Mouse (Mus musculus) stomach, adult 2 months (tissue): ENCODE results near the gene Ttyh3. TPM values are rescaled to one million over a fixed set of nuclear protein-coding genes. Genes with fewer than 3 reads are reported as not detected.

ENCODE experiments used
- polyA plus RNA-seq: library from polyadenylated mRNA; depleted of rRNA; stranded (reverse); fragments of >200 nt; gene quantifications from 2 replicates; pipeline ENCODE4 v1.2.3, GENCODE M21; 2012; rRNA removed

Gene Ttyh3
- polyA plus RNA-seq: 11.0 and 11.7 TPM in 2 replicates

GRCm38 (mm10) chr5:140648519-140649100, at the start of gene Ttyh3:
TSS of gene Ttyh3 (minus strand) at chr5:140649031.

DNA sequence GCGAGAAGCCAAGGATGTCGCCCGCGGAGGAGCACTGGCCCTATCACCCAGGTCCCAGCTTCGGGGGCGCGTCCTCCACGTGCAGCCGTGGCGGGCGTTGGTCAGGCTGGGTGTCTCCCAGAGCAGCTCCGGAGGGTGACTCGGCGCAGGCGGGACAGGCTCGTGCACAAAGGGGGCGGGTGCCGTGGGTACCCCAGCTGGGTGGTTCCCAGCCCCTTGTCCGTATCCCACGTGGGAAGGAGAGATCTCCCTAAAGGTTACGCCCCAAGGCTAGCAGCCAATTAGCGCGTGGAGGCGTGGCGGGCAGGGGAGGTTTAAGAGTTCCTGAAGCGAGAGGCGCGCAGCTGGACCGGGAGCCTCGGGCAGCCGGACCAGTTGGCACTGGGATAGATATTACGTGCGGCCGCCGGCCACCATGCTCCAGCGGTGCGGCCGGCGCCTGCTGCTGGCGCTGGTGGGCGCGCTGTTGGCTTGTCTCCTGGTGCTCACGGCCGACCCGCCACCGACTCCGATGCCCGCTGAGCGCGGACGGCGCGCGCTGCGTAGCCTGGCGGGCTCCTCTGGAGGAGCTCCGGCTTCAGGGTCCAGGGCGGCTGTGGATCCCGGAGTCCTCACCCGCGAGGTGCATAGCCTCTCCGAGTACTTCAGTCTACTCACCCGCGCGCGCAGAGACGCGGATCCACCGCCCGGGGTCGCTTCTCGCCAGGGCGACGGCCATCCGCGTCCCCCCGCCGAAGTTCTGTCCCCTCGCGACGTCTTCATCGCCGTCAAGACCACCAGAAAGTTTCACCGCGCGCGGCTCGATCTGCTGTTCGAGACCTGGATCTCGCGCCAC, 41.6 kb downstream of the Ttyh3 start, which contains the start of gene Lfng:
Lfng (plus strand) TSS at position 320 of the 835 bp plus-strand sequence.

Other genes starting within 250 kb of the Ttyh3 start
- 56.8 and 66.9 TPM in 2 replicates for gene Eif3b, start 229.7 kb downstream of the Ttyh3 start, polyA plus RNA-seq
- not detected in 2 replicates for gene Gm4869, start 203.4 kb downstream of the Ttyh3 start, polyA plus RNA-seq
- gene Chst12, start 143.5 kb downstream of the Ttyh3 start, polyA plus RNA-seq: 13.9 and 18.6 TPM in 2 replicates
- not detected in 2 replicates for gene Grifin, start 84.0 kb downstream of the Ttyh3 start, polyA plus RNA-seq
- 19.6 and 24.7 TPM in 2 replicates for gene Lfng, start 41.7 kb downstream of the Ttyh3 start, polyA plus RNA-seq
- 5.7 and 6.9 TPM in 2 replicates for gene Iqce, start 53.3 kb upstream of the Ttyh3 start, polyA plus RNA-seq
- gene Brat1, start 56.0 kb upstream of the Ttyh3 start, polyA plus RNA-seq: 10.0 and 11.2 TPM in 2 replicates
- gene Amz1, start 75.1 kb upstream of the Ttyh3 start, polyA plus RNA-seq: 0.87 and 0.98 TPM in 2 replicates
- gene Gna12, start 181.4 kb upstream of the Ttyh3 start, polyA plus RNA-seq: 24.0 and 32.0 TPM in 2 replicates